Mouse (Mus musculus): ENCODE data around the gene Mycbpap.

Mycbpap gene

DNA sequence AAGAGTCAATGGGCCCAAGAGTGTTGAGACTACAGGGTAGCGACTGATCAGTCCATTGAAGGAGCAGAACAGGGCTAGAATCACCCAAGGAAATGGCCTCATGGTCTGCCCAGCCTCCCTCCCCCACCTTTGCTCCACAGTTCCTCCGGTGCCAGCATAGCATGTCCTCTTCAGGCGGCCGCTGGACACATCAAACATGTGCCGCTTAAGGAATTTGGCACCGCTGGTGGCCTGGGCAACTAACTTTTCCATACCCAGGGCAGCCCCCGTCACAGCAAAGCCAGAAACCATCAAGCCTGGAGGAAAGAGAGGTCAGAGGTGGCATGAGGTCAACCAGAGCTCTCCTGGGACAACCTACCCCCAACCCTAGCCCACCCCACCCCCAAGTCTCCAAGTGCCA is 39.6 kb downstream of the Mycbpap start:
- no peak for DNase-seq (ENCODE audit: low spot score)

GRCm38 (mm10) chr11:94480382-94480781 is 41.2 kb downstream of the Mycbpap start:
- no peak for DNase-seq (ENCODE audit: low spot score)

DNA sequence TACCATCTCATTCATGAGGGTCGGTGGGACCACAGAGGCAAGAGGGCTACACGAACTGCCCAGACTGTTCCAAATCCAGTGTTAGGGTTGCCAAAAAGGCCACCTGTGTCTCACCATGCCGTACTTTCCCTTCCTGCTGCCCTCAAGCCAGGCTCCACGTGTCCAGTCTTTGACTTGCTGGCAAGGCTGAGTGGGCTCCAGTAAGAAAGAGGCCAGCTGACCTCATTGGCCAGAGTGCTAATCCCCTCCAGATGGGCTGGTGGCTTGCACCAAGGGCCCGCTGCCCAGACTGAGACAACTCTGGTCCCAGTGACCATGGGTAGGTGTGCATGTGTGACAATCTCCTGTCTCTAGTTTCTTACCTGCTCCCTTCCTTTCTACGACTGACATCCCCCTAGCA is 43.9 kb downstream of the Mycbpap start:
- DNase-seq (ENCODE audit: low spot score) = no peak

- DNase-seq (ENCODE audit: low spot score) = peak; percentile 39
Observed at GRCm38 (mm10) chr11:94475722-94476121, 45.8 kb downstream of the Mycbpap start.

DNA sequence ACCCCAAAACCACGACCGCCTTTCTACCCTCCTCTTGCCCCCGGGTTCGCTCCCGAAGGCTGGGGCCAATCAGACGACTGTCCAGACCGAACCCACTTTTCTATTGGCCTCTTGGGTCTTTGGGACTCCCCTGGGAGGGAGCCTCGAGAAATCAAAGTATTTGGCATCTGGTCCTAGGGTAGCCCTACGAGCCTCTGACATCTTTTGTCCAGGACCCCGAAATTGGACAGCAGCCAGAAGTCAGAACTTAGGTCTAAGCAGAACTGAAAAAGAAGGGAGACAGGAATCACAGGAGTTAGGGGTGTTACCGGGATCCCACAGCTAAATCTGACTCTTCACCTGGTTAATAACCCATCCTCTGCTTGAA is 47.0 kb downstream of the Mycbpap start:
- DNase-seq (ENCODE audit: low spot score) = no peak

GRCm38 (mm10) chr11:94473707-94474543 is 47.6 kb downstream of the Mycbpap start, which contains the start of gene Cacna1g:
TSS of gene Cacna1g (minus strand) at chr11:94474198.
- peak; percentile 85 for DNase-seq (ENCODE audit: low spot score)

DNA sequence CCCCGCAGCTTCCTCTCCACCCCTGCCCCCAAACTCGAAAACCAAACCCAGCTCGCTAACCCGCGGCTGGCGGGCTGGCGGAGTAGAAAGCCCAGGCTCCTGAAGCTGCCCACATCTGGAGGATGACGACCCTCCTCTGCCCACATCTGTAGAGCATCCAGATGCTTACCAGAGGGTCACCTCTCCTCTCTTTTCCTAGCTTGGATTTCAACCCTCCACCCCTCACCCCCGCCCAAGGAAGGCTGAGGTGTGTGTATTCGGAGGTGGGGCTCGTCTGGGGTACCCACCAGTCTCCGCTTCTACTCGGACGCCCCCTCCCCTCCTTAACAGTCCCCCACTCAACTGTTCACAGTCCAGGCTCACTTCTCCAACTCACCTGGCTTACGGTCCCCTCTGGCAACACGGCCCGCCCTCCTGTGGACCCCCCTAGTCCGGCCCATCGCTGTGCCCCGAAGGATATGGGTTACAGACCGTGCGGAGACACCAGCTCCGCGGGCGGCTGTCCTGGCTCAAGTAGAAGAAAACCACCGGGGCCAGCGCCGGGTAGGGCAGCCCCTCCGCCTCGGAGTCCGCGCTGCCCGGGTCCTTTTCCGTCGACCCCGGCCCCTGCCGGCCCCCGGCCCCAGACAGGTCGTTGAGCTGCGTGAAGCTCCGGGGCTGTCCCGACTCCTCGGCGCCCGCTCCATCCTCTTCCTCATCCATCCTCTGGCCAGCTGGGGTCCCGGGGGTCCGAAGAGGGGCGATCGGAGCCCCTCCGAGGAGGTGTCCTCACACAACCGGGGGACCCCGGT is 48.4 kb downstream of the Mycbpap start:
- no peak for DNase-seq (ENCODE audit: low spot score)

DNA sequence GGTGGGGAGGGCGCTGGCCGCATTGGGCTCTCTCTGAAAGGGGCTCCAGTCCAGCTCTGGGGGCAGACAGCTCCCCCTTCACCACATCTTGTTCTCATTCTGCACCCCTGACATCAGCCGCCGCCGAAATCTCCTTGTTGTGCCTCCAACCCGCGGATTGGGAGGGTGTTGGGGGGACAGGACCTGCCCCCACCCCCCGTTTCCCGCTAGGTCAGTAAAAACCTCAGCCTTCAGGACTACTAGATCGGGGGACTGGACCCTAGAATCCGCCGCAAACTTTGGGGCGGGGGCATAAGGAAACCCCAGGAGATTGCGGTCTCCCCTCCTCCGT is 49.0 kb downstream of the Mycbpap start:
- no peak for DNase-seq (ENCODE audit: low spot score)

DNA sequence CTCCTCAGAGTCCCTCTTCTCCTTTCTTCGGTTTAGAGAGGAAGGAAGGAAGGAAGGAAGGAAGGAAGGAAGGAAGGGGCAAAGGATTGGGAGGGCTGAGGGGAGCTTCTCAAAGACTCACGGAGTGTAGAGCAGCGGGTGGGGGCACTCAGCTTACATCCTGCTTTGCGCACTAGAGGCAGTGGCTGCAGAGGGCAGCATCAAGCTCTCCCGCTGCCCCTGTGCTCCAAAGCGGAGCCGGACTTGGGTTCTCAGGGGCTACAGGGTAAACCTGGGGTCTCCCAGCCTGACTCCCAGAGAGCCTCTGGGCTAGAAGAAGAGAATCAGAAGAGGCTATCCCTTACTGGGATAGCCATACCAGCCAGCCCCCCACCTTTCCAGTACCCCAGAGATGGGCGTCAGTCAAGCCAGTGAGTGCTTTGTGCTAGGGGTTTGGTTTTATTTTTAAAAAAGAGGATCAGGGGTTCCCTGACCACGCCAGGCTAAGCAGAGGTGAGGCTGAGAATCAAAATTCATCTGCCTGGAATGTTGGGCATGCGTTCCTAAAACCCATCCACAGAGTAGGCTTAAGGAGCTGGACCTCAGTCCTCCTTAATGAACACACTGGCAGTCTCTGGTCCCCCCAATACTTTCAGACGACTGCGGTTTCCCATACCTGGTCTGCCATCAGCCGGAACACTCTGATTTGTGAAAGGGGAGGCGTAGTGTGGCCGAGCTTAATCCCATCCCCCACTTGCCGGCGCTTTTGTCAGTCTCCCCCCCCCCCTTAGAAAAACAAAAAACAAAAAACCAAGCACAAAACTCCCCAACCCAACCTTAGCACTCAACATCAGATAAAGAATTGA is 49.6 kb downstream of the Mycbpap start:
- DNase-seq (ENCODE audit: low spot score) = no peak

GRCm38 (mm10) chr11:94470391-94470790 is 51.2 kb downstream of the Mycbpap start:
- peak; percentile 88 for DNase-seq (ENCODE audit: low spot score)

DNA sequence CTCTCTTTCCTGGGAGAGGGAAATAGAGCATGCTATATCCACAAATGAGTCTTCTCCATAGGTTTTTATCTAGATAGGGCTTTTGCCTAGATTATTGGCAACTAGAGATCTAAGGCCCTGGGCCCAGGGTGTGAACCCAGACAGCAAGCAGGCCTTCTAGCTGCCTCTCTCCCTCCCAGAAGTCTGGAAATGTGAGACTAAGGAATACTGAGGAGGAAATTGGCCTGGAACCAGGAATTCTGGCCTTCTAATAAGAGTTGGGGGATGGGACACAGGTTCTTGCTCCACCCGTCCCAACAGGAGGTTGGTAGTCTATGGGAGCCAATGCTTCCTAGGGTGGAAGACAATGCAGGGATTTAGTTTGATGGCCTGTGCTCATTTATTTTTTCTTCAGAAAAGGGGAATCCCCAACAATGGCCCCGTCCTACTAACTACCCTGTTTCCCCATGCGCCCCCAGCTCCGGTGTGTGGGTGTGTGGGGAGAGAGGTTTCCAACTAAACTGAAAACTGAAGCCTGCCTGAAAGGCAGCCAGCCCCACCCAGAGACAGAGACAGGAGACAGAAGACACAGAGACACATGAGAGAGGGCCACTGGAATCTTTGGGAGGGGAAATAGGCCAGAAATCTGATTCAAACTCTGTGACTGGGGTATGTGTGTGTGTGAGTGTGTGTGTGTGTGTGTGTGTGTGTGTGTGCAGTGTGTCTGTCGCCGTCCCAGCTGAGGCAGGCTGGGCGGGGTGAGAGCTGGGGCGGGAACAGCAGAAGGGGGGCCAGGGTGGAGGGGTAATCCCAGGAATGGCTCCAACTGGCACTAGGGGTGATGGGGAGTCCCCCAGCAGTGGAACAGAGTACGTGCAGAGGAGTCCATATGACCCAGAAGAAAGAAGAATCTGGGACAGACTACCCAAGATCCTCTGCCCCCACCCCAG is 52.1 kb downstream of the Mycbpap start:
- DNase-seq (ENCODE audit: low spot score) = peak; percentile 74

- no peak for DNase-seq (ENCODE audit: low spot score)
Observed at GRCm38 (mm10) chr11:94468582-94469064, 52.9 kb downstream of the Mycbpap start.

DNA sequence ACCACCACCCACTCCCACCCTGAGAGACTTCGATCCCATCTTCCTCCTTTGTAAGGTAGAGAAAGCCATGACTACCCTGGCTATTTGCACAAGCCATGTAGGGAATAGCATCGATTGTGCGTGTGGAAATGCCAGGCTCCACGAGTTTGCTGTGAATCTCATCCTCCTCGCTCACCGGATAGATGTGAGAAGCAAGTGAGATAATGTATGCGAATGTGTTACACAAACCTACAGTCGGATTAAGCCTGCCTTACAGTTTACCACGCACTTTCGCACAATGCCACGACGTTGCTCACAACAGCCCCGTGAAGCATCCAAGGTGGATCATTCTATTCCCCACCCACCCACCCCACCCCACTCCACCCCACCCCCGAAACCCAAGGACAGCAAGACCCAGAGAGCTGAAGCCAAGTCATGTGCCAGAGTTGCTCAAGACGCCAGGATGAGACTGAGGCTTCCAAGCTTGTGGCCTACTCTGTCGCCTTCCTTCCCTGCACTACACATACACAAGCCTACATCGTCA is 55.1 kb downstream of the Mycbpap start:
- DNase-seq (ENCODE audit: low spot score) = no peak

GRCm38 (mm10) chr11:94464170-94464569 is 57.4 kb downstream of the Mycbpap start:
- DNase-seq (ENCODE audit: low spot score) = no peak

DNA sequence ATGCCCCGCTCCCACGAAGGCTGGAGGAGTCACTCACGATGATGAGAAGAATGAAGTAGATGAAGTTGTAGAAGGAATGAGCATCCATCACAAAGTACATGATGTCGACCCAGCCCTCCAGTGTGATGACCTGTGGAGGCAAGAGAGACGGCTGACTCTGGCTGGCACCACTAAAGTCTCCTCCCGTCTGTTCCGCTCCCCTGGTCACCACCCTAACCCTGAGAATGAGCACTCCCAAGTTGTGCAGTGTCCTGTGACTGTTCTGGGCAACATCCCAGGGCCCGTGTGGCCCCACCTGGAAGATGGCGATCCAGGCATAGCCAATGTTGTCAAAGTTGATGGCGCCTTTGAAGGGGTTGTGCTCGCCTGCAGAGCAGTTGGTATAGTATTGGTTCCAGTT is 59.7 kb downstream of the Mycbpap start:
- no peak for DNase-seq (ENCODE audit: low spot score)

DNA sequence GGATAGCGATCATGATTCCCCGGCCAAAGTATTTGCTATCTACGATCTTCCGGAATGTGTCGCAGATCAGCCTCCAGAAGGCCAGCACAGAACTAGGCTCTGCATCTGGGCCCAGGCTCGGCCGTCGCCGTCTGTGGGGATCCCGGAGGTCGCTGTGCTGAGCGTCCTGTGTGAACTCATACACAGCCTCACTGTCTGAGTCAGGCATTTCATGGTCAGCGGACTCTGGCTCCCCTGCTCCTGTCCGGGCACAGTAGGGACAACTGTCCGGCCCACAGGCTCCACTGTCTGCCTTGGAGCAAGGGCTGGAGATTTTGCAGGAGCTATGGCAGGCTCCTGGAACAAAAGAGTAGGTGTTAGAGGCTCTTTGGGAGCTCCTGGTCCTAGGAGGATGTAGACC is 64.5 kb downstream of the Mycbpap start:
- DNase-seq (ENCODE audit: low spot score) = no peak

DNA sequence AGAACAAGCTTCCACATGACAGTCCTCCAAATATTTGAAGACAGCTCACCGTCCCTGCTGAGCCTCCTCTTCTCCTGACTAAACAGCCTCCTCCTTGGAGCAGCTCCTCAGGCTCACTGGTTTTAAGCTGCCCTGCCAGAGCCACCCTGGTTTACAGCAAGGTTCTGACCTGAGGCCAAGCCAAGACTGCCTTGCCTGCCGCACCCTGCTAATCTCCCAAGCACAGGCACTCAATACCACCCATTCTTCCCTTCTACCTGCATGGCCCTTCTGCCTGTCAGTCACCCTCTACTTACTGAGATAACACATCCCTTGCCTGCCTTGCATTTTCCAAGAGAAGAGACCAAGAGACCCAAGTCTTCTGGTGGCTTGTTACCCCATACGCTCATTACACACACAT is 65.2 kb downstream of the Mycbpap start:
- no peak for DNase-seq (ENCODE audit: low spot score)

DNA sequence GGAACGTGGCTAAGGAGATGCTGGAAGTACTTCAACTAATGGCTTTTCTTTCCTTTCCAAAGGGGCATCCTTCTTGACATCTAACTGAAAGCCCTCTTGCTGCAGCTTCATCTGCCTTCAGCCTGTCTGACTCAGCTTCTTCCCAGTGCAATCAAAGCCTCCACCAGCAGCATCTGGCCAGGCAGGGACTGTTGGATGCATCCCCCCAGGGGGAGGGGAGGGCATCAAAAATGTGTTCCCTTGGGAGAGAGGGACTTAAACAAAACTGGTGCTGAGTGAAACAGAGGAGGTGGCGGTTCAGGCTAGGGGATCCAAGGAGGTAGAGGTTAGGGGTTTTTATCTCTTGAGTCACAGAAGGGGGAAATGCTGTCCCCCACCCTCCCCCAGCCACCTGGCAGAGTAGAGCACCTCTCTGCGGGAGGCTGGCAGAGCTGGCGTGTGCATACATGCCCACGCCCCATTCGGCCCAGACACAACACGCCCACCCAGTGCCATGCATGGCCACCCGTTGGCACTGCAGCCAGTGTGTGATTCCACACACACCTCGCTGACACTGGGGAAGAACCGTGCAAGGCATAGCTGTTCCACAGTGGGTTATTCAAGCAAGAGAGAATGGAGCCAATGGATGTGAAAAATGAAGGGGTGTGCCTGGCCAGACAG is 66.3 kb downstream of the Mycbpap start:
- DNase-seq (ENCODE audit: low spot score) = no peak

DNA sequence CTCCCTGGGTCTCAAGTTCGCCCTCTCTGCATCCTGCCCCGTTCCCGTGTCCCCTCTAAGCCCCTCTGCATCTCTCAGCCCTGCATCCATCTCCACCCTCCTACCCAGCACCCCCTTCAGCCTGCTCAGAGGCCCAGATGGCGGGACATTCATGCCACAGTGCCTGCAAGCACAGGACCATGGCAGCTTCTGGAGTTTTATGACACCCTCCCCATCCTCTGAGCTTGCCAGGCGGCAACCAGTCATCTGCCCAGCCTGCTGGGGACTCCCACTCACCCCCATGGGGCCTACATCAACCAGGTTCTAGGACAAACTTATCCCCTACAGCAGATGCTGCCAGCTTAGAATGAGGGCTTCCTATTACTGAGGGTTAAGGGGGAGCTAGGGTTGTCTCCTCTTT is 66.8 kb downstream of the Mycbpap start:
- no peak for DNase-seq (ENCODE audit: low spot score)

Data from adipocyte (in vitro differentiated cells).